Mouse (Mus musculus) lung, adult 2 months (tissue): ENCODE results near the gene Tmem259.

Source experiments
- CTCF ChIP-seq: fragments of 200-500 bp; IDR thresholded peaks from 2 replicates; pipeline ENCODE4 v1.5.1; 2011; ENCODE audit warnings: mild to moderate bottlenecking, low read length, control low read depth; ENCODE audit not compliant: insufficient read depth
- POLR2A ChIP-seq: fragments of 200-500 bp; IDR thresholded peaks from 2 replicates; pipeline ENCODE4 v1.6.1; 2011; ENCODE audit warnings: low read depth, mild to moderate bottlenecking, control low read depth, low read length, borderline replicate concordance; ENCODE audit errors: extremely low read depth

GRCm38 (mm10) chr10:80030736-80031135, 46.6 kb upstream of the Tmem259 start:
- TF ChIP-seq CTCF (no peak), POLR2A (no peak)
